Mouse (Mus musculus): ENCODE data around the gene Acads.

DNA sequence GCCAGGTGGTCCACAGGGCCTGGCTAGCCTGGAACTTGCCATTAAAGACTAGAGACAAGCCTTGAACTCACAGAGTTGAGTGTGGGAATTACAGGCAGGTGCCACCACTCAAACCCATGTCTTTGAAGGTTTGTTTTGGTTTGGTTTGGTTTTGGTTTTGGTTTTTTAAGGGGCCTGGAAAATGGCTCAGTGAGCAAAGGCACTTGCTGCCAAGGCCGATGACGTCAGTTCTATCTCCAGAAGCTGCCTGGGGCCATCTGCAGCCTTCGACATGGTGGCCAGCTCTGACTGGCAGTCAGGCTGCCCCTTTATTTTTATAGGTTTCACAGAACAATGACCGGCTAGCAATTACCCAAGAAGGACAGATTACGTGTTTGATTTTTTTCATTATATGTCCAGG, 1.8 kb upstream of the Acads start:
- TF ChIP-seq CTCF (conservative IDR thresholded peaks at IDR 0.05; ENCODE audit: insufficient read depth, insufficient read length, low read depth, low read length) (no peak), POLR2A (IDR thresholded peaks at IDR 0.05; ENCODE audit: low read depth, low read length) (no peak)

All from kidney, adult 2 months (tissue).